Mouse (Mus musculus): ENCODE measurements around the gene Gm1043. TPM values are rescaled to one million over a fixed set of nuclear protein-coding genes. Genes with fewer than 3 reads are reported as not detected.

Gm1043 gene
- polyA plus RNA-seq, 1 experiment: not detected

GRCm38 (mm10) chr5:37049111-37049510 lies 36.1 kb upstream of the Gm1043 start:
- no peak for TF ChIP-seq CTCF (IDR thresholded peaks at IDR 0.05; ENCODE audit: low read depth, low read length)
- no peak for TF ChIP-seq POLR2A (IDR thresholded peaks at IDR 0.05; ENCODE audit: insufficient read depth, low read length)
- 0 out of 2 replicates have a peak, but pooled peaks have one; percentile 10 for TF ChIP-seq EP300 (IDR thresholded peaks at IDR 0.05; ENCODE audit: insufficient read depth, low read depth, low read length)

GRCm38 (mm10) chr5:37050521-37051373 lies 34.4 kb upstream of the Gm1043 start:
- Histone ChIP-seq H3K36me3 (ENCODE audit: control insufficient read depth, insufficient read depth, low read length, poor library complexity, severe bottlenecking) (no peaks in the 10 kb centered on the region), H3K4me3 (ENCODE audit: low read depth, low read length) (no peak overlapping the region), H3K9ac (ENCODE audit: low read depth, poor library complexity, severe bottlenecking) (no peak overlapping the region), H3K27me3 (ENCODE audit: control insufficient read depth, insufficient read depth, low read length, poor library complexity, severe bottlenecking) (no peaks in the 10 kb centered on the region), H3K27ac (ENCODE audit: insufficient read depth, low read length) (no peak overlapping the region), H3K4me1 (ENCODE audit: control insufficient read depth, insufficient read depth, low read length) (peaks cover 27% of the 10 kb centered on the region), H3K9me3 (replicated peaks; ENCODE audit: control insufficient read depth, insufficient read depth, low read length, poor library complexity, severe bottlenecking) (no peaks in the 10 kb centered on the region)
- TF ChIP-seq POLR2A (IDR thresholded peaks at IDR 0.05; ENCODE audit: insufficient read depth, low read length) (no peak), EP300 (IDR thresholded peaks at IDR 0.05; ENCODE audit: insufficient read depth, low read depth, low read length) (no peak), CTCF (IDR thresholded peaks at IDR 0.05; ENCODE audit: low read depth, low read length) (no peak)

More at GRCm38 (mm10) chr5:37049111-37049510, 36.1 kb upstream of the Gm1043 start:
- peaks cover 27% of the 10 kb centered on the region for H3K4me1 ChIP-seq (ENCODE audit: control insufficient read depth, insufficient read depth, low read length)
- H3K36me3 ChIP-seq (ENCODE audit: control insufficient read depth, insufficient read depth, low read length, poor library complexity, severe bottlenecking): no peaks in the 10 kb centered on the region
- no peaks in the 10 kb centered on the region for H3K9me3 ChIP-seq (replicated peaks; ENCODE audit: control insufficient read depth, insufficient read depth, low read length, poor library complexity, severe bottlenecking)
- H3K4me3 ChIP-seq (ENCODE audit: low read depth, low read length): no peak overlapping the region
- no peak overlapping the region for H3K27ac ChIP-seq (ENCODE audit: insufficient read depth, low read length)
- no peaks in the 10 kb centered on the region for H3K27me3 ChIP-seq (ENCODE audit: control insufficient read depth, insufficient read depth, low read length, poor library complexity, severe bottlenecking)
- no peak overlapping the region for H3K9ac ChIP-seq (ENCODE audit: low read depth, poor library complexity, severe bottlenecking)

GRCm38 (mm10) chr5:37051374-37052100 lies 33.6 kb upstream of the Gm1043 start:
- no peak overlapping the region for H3K9ac ChIP-seq (ENCODE audit: low read depth, poor library complexity, severe bottlenecking)
- H3K27ac ChIP-seq (ENCODE audit: insufficient read depth, low read length): no peak overlapping the region
- no peak for TF ChIP-seq EP300 (IDR thresholded peaks at IDR 0.05; ENCODE audit: insufficient read depth, low read depth, low read length)
- no peak for TF ChIP-seq POLR2A (IDR thresholded peaks at IDR 0.05; ENCODE audit: insufficient read depth, low read length)
- no peak for TF ChIP-seq CTCF (IDR thresholded peaks at IDR 0.05; ENCODE audit: low read depth, low read length)
- H3K27me3 ChIP-seq (ENCODE audit: control insufficient read depth, insufficient read depth, low read length, poor library complexity, severe bottlenecking): no peaks in the 10 kb centered on the region
- H3K36me3 ChIP-seq (ENCODE audit: control insufficient read depth, insufficient read depth, low read length, poor library complexity, severe bottlenecking): no peaks in the 10 kb centered on the region
- no peak overlapping the region for H3K4me3 ChIP-seq (ENCODE audit: low read depth, low read length)
- H3K4me1 ChIP-seq (ENCODE audit: control insufficient read depth, insufficient read depth, low read length): peaks cover 27% of the 10 kb centered on the region
- H3K9me3 ChIP-seq (replicated peaks; ENCODE audit: control insufficient read depth, insufficient read depth, low read length, poor library complexity, severe bottlenecking): no peaks in the 10 kb centered on the region

GRCm38 (mm10) chr5:37052846-37053245 lies 32.3 kb upstream of the Gm1043 start:
- H3K36me3 ChIP-seq (ENCODE audit: control insufficient read depth, insufficient read depth, low read length, poor library complexity, severe bottlenecking): no peaks in the 10 kb centered on the region
- H3K27me3 ChIP-seq (ENCODE audit: control insufficient read depth, insufficient read depth, low read length, poor library complexity, severe bottlenecking): no peaks in the 10 kb centered on the region
- peaks cover 23% of the 10 kb centered on the region for H3K4me1 ChIP-seq (ENCODE audit: control insufficient read depth, insufficient read depth, low read length)
- no peaks in the 10 kb centered on the region for H3K9me3 ChIP-seq (replicated peaks; ENCODE audit: control insufficient read depth, insufficient read depth, low read length, poor library complexity, severe bottlenecking)
- H3K4me3 ChIP-seq (ENCODE audit: low read depth, low read length): no peak overlapping the region
- TF ChIP-seq CTCF (IDR thresholded peaks at IDR 0.05; ENCODE audit: low read depth, low read length) (no peak), EP300 (IDR thresholded peaks at IDR 0.05; ENCODE audit: insufficient read depth, low read depth, low read length) (no peak)
- H3K27ac ChIP-seq (ENCODE audit: insufficient read depth, low read length): no peak overlapping the region
- H3K9ac ChIP-seq (ENCODE audit: low read depth, poor library complexity, severe bottlenecking): no peak overlapping the region

- H3K4me3 ChIP-seq (ENCODE audit: low read depth, low read length): no peak overlapping the region
- H3K27me3 ChIP-seq (ENCODE audit: control insufficient read depth, insufficient read depth, low read length, poor library complexity, severe bottlenecking): no peaks in the 10 kb centered on the region
- H3K36me3 ChIP-seq (ENCODE audit: control insufficient read depth, insufficient read depth, low read length, poor library complexity, severe bottlenecking): no peaks in the 10 kb centered on the region
- no peak for TF ChIP-seq CTCF (IDR thresholded peaks at IDR 0.05; ENCODE audit: low read depth, low read length)
- no peak for TF ChIP-seq POLR2A (IDR thresholded peaks at IDR 0.05; ENCODE audit: insufficient read depth, low read length)
- no peak for TF ChIP-seq EP300 (IDR thresholded peaks at IDR 0.05; ENCODE audit: insufficient read depth, low read depth, low read length)
- no peaks in the 10 kb centered on the region for H3K9me3 ChIP-seq (replicated peaks; ENCODE audit: control insufficient read depth, insufficient read depth, low read length, poor library complexity, severe bottlenecking)
- H3K4me1 ChIP-seq (ENCODE audit: control insufficient read depth, insufficient read depth, low read length): peaks cover 3% of the 10 kb centered on the region
- H3K9ac ChIP-seq (ENCODE audit: low read depth, poor library complexity, severe bottlenecking): no peak overlapping the region
- H3K27ac ChIP-seq (ENCODE audit: insufficient read depth, low read length): no peak overlapping the region
Measured at GRCm38 (mm10) chr5:37055789-37056188, 29.4 kb upstream of the Gm1043 start.

- TF ChIP-seq EP300 (IDR thresholded peaks at IDR 0.05; ENCODE audit: insufficient read depth, low read depth, low read length) (no peak), CTCF (IDR thresholded peaks at IDR 0.05; ENCODE audit: low read depth, low read length) (no peak), POLR2A (IDR thresholded peaks at IDR 0.05; ENCODE audit: insufficient read depth, low read length) (no peak)
- H3K9ac ChIP-seq (ENCODE audit: low read depth, poor library complexity, severe bottlenecking): no peak overlapping the region
- H3K4me1 ChIP-seq (ENCODE audit: control insufficient read depth, insufficient read depth, low read length): no peaks in the 10 kb centered on the region
Measured at GRCm38 (mm10) chr5:37056471-37056870, 28.7 kb upstream of the Gm1043 start.

More at GRCm38 (mm10) chr5:37056471-37056870, 28.7 kb upstream of the Gm1043 start:
- Histone ChIP-seq H3K27ac (ENCODE audit: insufficient read depth, low read length) (no peak overlapping the region), H3K27me3 (ENCODE audit: control insufficient read depth, insufficient read depth, low read length, poor library complexity, severe bottlenecking) (no peaks in the 10 kb centered on the region), H3K4me3 (ENCODE audit: low read depth, low read length) (no peak overlapping the region), H3K36me3 (ENCODE audit: control insufficient read depth, insufficient read depth, low read length, poor library complexity, severe bottlenecking) (no peaks in the 10 kb centered on the region), H3K9me3 (replicated peaks; ENCODE audit: control insufficient read depth, insufficient read depth, low read length, poor library complexity, severe bottlenecking) (no peaks in the 10 kb centered on the region)
